Mouse (Mus musculus) adrenal gland, adult 8-10 months (tissue): ENCODE measurements around the gene Slc30a2. TPM values are rescaled to one million over a fixed set of nuclear protein-coding genes. Genes with fewer than 3 reads are reported as not detected.
"Not testable (repeated sequence)": the region's sequence is repeated elsewhere in the genome, so short reads cannot be mapped to it uniquely, and the experiment has no call there.

ENCODE experiments used
- DNase-seq: peaks from one replicate; pipeline ENCODE4 v3.0.0; 2022
- total RNA-seq, 4 experiments: library from RNA; stranded (reverse); gene quantifications; 2 replicates each; pipeline ENCODE4 v1.2.4; 2022

Gene Slc30a2
- 100 to 1,000 TPM in 2 of 4 experiments, 10 to 100 TPM in 2; 29.5 to 113 (median 69.5) TPM for total RNA-seq

DNA sequence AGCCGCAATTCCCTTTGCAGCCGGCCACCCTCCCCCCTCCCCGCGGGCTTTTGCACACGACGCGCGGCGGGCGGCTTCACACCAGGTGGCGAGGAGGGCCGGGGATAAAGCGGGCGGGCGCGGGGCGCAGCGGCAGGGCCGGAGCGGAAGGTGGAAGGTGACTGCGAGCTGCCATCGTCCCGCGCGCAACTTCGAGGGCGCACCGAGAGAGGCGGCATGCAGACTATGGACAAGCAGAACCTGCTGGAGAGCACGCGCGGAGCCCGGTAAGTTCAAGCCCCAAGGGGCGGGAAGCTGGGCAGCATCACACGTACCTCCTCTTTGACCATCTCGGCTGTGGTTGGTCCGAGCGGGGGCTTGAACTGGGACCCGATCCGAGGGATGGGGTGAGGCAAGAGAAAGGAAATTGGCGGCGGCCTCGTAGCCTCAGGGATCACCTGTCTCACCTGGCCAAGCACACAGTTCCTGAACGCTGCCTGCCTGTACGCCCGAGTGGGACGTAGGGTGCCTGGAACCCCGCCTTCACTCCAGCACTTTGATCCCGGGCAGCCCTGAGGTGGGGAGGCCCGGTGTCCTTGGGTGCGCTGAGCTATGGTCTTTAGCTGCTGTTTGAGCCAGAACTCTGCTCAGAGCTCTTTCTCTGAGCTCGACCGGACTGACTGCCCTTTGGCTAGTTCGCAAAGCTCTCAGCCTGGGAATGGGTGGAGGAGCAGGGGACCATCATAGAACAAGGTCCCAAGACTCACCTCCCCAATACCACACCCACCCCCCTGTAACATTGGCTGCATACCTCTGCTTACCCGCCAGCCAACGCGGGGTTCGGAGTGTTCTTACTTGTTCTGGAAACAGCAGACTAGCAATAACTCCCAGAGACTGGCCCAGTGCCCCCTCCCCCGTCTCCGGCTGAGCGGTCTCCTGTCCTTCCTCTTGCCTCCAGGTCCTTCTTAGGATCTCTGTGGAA is at the start of gene Slc30a2:
Gene Slc30a2 (plus strand): TSS at position 111 of the 961 bp plus-strand sequence.
- DNase-seq = peak; percentile 56

DNA sequence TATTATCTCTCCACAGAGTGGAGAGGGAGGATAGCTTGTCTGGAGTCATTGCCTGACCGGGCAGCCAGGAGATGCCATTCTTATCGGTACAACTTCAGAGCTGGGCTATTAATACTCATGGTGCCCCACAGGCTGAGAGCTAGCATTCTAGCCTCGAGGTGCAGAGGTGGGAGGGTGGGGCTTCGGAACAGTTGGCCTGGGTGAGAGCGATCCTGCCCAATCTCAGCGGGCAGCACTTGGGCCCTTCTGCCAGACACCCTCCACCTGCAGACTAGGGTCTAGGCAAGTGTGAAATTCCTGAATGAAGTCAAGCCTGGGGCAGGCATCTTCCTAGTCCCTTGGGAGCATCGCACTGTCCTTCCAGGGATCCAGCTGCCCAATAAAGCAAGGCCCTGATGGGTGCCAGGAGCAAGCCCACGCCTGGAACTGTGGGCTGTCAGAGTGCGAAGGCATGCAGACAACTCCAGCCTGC is 49.3 kb upstream of the Slc30a2 start:
- no peak for DNase-seq

DNA sequence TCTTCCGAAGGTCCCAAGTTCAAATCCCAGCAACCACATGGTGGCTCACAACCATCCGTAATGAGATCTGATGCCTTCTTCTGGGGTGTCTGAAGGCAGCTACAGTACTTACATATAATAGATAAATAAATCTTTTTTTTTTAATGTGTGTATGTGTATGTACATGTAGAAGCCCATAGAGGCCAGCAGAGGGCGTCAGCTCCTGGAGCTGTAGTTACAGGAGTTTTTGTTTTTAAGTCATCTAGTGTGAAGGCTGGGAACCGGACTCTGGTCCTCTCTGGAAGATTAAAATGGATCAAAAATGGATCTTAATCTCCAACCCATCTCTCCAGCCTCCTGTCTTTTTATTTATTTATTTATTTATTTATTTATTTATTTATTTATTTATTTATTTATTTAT is 46.9 kb upstream of the Slc30a2 start:
- DNase-seq = not testable (repeated sequence)

DNA sequence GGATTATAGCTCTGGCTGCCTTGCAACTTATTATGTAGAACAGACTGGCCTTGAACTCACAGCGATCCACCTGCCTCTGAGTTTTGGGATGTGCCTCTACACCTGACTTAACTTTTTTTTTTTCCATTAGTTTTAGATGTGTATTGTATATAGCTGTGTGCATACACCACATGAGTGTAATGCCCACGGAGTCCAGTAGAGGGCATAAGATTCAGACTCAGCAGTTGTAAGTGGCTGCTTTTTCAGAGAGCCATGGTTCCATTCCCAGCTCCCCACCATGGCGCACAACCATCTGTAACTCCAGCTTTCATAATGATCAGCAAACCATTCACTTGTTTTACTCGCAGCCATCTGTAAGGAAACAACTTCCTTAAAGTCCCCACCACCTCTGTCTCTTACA is 46.5 kb upstream of the Slc30a2 start:
- no peak for DNase-seq

DNA sequence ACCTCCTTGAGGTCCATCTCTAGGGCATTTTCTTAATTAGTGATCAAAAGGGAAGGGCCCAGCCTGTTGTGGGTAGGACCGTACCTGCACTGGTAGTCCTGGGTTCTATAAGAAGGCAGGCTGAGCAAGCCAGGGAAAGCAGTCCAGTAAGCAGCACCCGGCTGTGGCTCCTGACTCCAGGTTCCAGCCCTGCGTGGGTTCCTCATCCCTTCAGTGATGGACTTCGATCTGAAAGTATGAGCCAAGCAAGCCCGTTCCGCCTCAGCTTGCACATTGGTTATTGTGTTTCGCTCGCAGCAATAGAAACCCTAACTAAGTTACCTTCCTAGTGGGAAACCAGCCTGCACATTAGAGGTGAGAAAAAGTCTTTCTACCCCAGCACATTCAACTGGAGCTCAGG is 45.6 kb upstream of the Slc30a2 start:
- no peak for DNase-seq

DNA sequence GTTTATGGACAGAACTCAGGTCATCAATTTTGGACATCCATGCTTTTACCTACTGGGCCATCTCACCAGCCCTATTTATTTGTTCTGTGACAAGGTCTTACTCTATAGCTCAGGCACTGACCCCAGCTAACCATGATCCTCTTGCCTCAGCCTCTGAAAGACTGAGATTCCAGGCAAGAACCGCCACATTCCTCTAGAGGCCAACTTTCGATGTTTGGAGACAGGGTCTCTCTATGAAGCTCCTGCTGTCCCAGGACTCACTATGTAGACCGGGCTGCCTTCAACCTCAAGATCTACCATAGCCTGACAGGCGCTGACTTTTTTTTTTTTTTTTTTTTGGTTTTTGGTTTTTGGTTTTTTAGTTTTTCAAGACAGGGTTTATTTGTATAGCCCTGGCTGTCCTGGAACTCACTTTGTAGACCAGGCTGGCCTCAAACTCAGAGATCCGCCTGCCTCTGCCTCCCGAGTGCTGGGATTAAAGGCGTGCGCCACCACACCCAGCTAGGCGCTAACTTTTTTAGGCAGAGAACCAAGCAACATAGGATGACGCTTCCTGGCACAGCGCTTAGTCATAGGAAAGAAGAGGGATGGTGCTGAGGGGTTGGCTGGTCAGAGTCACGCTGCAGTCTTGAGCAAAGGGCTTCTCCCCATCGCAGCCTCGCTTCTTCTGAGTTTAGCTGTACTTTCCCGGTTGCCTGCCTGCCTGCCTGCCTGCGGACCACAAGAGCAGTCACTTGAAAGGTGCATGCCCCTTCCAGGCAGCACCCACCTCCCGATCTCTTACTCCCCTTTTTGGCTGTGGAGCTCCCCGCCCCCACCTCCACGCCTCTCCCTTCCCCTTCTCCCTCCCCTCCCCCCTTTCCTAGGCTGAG is 44.1 kb upstream of the Slc30a2 start:
- DNase-seq = no peak

DNA sequence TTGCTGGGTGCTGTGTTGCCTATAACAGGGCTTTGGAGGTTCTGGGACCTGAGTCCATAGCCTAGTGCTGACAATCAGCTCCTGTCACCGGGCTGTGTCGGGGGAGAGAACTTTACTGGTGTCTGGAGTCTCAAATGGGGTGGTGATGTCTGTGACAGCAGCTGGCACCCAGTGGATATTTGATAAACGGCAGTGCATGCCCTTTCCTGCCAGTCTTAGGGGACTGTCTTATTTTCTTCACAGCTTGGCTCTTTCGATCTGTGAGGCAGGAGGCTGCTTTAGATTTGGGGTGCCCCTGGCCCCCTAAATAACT is 43.5 kb upstream of the Slc30a2 start:
- DNase-seq = no peak

DNA sequence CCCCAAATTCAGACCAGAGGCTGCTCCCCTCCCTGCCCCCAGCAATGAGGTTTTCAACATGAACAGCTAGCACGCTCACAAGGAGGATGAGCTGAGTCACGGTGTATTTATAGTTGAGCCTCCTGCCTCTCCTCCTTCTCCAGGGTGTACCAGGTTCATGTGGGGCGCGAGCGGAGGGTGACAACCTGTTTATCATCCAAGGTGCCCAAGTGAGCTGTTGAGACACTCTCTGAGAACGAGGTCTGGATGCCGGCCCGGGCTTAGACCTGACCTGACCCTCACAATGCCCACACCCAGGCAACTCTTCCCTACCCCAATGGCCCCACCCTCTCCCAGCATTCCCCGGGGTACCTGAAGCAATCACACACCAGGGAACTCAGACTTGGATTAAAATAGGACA is 42.7 kb upstream of the Slc30a2 start:
- no peak for DNase-seq

DNA sequence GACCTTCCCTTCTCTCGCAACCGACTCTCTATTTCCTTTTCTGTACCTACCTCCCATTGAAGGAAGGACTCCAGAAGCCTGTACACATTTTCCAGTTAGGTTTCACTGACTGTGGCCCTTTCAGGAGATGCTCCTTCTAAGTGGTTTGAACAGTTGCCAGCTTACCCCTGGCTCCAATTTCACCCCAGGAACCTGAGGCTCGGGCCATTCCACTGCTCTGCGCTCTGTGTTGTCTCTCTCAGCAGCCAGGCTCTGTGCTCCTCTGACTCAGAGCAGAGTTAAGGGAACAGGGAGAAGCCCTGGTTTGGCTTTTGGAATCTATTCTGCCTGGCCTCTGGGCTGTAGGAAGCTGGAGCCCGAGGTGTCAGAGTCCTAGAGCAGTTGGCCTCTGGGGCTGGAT is 40.9 kb upstream of the Slc30a2 start:
- DNase-seq = no peak

DNA sequence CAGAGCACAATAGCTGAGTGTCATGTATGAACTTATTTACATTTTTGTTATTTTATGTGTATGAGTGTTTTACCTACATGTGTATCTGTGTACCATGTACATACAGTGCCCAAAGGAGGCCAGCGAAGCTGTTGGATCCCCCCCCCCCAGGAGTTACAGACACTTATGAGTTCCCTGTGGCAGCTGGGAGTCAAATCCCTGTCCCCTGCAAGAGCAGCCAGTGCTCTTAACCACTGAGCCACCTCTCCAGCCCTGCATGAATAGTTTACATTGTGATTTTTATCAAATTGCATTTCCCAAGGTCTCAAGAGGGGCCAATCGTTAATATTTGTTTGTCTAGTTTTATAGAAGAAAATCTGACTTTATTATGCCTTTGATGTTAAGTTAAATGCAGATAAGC is 36.0 kb upstream of the Slc30a2 start:
- DNase-seq = no peak

DNA sequence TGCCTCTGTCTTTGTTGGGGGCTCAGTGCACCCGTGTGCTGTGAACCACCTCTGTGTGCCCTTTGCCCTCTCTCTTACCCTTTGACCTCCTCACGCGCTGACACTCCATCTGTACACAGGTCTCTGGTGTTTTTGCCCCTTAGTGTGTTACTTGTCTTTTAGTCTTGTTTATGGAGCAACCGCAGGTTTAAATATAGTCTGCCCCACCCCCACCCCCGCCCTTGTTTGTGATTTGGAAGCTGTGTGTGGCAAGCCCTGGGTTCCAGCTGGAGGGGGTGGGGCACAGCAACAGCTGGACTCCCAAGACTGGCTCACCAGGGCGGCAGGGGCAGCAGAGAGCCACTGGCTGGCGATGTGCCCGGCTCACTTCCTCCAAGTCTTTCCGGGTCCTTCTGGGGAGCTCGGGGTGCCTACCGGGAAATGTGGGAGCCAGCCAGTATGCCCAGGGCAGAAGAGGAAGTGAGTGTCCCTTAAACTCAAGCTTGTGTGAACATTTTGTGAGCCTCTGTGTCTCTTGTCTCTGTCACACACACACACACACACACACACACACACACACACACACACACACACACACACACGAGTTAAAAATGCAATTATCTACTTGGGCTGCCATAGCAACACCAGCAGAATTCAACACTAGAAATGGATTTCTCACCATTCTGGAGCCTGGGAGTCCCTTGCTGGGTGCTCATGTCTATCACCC is 35.5 kb upstream of the Slc30a2 start:
- peak; percentile 29 for DNase-seq

DNA sequence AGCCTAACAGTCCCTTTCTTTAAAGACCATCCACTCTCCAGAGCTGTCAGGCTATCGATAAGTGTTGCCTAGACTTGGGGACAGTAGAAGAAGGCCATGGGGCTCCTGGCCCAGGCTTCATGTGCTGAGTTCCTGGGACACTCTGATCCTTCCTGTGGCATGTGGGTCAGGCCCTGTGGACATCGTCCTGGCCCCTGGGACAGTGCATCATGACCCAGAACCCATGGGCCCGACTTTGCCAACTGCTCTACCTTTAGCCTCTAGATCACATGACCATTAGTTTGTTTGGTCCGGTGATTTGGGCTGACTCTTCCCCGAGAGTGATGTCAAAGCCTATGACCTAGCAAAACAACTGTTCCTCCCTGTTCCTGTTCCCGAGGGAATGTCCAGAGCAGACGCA is 32.9 kb upstream of the Slc30a2 start:
- no peak for DNase-seq

DNA sequence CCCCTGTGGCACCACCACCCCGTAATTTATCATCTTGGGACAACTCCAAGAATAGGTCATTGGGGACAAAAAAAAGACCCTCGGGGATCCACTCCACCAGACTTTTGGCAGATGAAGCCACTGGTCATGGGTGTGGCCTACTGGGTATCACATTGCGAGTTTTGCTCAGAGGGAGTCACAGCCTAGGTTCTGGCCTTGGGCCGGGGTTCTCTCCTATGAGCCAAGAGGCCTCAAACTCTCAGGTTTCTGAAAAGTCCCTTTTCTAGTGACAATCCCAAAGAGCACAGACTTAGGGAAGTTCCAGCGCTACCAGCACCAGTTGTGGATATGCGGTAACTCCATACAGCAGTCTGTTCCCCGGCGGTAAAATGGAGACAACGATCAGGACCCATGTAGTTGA is 32.3 kb upstream of the Slc30a2 start:
- DNase-seq = no peak

DNA sequence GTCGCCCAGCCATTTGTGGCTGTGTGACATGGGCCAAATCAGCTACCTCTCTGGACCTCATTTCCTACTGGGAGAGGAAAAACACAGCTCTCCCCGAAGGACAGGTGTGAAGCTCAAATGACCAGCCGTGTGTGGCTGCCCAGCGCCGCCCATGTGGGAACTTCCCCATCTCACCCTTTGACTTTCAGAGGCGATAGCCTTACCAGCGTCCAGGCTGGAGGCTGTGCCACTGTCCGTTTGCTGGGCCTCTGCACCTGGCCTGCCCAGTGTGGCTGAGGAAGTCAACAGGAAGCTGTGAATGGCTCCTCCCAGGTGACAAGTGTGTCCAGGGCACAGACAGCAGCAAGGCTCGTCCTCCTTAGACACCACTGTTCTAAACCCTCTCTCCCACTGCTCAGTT is 31.2 kb upstream of the Slc30a2 start:
- no peak for DNase-seq

DNA sequence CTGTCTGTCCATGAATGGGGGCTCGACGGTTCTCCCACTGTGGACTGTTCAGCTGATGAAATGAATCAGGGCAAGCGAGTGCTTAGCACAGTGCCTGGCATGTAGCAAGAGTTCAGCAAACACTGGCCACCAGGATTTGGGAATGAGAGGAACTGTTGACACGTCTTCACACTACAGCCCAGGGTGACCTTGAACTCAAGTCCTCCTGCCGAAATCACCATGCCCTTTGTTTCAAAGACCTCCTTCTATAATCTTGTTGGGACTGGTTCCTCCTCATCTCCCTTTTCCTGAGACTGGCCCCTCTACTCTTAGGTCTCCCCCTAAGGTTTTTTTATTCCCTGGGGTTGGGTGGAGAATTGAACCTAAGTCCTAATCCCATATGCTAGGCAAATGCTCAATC is 30.6 kb upstream of the Slc30a2 start:
- DNase-seq = no peak

DNA sequence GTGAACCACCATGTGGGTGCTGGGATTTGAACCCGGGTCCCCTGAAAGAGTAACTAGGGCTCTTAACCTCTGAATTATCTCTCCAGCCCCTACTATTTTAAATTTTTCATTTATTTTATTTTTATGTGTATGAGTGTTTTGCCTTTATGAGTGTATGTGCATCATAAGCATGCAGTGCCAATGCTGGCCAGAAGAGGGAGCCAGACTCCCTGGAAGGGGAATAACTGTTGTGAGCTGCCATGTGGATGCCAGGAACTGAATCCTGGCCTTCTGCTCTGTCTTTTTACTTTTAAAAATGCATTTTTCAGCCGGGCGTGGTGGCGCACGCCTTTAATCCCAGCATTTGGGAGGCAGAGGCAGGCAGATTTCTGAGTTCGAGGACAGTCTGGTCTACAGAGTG is 30.1 kb upstream of the Slc30a2 start:
- no peak for DNase-seq

DNA sequence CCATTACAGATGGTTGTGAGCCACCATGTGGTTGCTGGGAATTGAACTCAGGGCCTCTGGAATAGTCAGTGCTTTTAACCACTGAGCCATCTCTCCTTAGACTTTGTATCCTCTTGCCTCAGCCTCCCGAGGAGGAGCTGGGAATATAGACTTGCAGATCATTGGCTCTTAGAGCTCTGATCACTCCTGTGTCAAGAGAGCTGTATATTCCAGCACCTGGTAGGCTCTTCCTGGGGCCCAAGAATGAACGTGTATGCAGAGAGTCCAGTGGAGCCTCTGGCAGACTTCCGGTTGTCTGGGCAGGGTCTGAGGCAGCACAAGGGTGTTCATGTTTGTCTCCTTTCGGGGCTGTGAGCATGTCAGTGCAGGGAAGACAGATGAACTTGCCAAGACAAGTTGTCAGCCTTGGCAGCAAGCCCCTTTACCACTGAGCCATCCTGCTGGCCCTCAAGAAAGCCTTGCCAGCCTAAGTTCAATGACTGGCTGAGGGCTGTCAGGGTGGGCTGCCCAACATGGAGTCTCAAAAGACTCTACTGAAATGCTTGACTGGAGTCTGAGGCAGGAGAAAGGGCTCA is 28.8 kb upstream of the Slc30a2 start:
- no peak for DNase-seq

DNA sequence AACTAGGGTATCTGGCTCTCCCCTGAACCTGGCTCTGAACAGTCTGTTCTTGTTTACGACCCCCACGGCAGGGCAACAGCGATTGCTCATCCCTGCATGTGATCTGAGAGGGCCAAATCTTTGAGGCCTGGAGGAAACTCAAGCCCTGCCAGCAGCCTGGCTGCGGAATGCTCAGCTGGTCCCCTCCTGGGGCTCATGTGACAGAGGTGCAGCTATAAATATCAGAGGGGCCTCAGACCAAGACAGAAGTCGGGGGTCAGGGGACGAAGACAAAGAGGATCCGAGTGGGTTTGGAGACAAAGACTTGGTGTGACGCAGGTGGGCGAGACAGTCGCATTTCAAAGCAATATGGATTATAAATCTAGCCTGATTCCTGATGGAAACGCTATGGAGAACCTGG is 28.1 kb upstream of the Slc30a2 start, which contains the start of gene Trim63:
Gene Trim63 (plus strand): TSS at position 245 of the 400 bp plus-strand sequence.
- no peak for DNase-seq

DNA sequence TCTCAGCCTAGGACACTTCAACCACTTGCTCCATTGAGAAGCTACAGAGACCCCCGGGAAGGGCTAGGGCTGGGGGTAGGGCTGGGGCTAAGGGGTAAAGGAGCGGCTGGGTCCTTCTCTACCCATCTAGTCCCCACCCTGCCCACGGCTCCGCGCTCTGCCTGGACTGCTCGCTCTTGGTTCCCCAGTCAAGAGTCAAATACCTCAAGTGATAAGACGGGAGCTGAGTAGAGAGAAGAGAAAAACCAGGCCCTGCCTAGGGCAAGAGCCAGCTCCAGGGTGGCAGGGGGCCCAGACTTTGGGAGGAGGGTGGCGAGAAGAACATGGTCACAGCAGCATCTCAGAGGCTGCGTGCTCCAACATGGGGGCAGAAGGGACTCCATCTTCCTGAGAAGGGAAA is 27.5 kb upstream of the Slc30a2 start:
- no peak for DNase-seq

DNA sequence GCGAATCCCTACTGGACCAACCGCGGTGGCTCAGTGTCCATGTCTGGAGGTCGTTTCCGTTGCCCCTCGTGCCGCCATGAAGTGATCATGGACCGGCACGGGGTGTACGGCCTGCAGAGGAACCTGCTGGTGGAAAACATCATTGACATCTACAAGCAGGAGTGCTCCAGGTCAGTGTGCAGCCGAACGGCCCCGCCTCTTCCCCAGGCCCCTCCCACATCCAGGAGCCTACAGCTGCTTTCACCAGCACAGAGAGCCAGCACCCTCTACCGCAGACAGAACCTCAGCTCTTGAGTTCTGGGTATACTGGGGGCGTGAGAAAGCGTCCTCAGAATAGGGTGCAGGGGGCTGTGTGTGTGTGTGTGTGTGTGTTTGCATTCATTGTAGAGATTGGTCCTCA is 26.6 kb upstream of the Slc30a2 start:
- DNase-seq = no peak

DNA sequence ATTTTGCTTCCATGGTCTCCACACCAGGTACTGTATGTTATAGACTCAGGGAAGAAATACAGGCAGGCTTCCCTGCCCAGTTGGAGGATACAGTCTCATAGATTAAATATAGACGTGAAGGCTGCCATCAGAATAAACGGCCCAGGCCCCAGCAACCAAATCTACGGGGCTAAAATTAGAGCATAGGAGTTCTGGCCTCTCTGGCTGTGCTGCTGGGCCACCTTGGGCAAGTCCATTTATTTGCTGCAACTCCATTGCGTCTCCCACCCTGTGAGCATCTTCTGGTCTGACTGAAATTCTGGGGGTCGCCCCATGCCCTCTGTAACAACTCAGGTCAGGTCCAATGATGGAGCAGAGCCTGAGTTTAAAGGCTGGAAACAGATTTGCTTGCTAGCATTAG is 23.9 kb upstream of the Slc30a2 start:
- no peak for DNase-seq

DNA sequence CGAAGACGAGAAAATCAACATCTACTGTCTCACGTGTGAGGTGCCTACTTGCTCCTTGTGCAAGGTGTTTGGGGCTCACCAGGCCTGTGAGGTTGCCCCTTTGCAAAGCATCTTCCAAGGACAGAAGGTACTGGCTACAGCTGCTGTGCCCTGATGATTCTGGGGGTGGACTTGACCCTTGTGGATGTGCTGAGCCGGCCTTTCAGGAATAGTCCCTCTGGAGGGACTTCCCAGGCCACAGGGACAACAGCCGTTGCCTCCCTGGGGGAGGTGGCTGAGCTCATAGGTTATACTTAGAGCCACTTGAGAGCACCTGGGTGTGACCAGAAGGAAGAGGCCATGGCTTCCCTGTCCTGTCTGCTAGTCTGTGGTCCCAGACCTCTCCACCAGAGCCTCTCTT is 23.3 kb upstream of the Slc30a2 start:
- no peak for DNase-seq
